Mouse (Mus musculus) limb, embryonic 15.5 days (tissue): Measurements from ENCODE around the gene Ceacam19. TPM values are rescaled to one million over a fixed set of nuclear protein-coding genes. Genes with fewer than 3 reads are reported as not detected.

Experiments
- ATAC-seq: fragments of 200-750 bp; cut with Nextera tagmentation; 2 replicates; pipeline ENCODE4 v1.8.0; 2017; ENCODE audit warnings: low read depth, moderate TSS enrichment; ENCODE audit not compliant: insufficient number of reproducible peaks, low FRiP score, low TSS enrichment
- H3K27ac ChIP-seq: fragments of 300-500 bp; sonication (generic); 2 replicates; pipeline ENCODE4 v1.5.1; 2015; ENCODE audit warnings: moderate library complexity, mild to moderate bottlenecking, inconsistent platforms
- H3K27me3 ChIP-seq: fragments of 300-500 bp; sonication (generic); 2 replicates; pipeline ENCODE4 v1.6.1; 2015; ENCODE audit warnings: inconsistent platforms
- H3K36me3 ChIP-seq: fragments of 300-500 bp; sonication (generic); 2 replicates; pipeline ENCODE4 v1.6.1; 2015; ENCODE audit warnings: inconsistent platforms
- H3K4me1 ChIP-seq: fragments of 300-500 bp; sonication (generic); 2 replicates; pipeline ENCODE4 v1.6.1; 2015; ENCODE audit warnings: inconsistent platforms
- H3K4me2 ChIP-seq: fragments of 300-500 bp; sonication (generic); 2 replicates; pipeline ENCODE4 v1.6.1; 2015; ENCODE audit warnings: mild to moderate bottlenecking, inconsistent platforms
- H3K4me3 ChIP-seq: fragments of 300-500 bp; sonication (generic); 2 replicates; pipeline ENCODE4 v1.5.1; 2015; ENCODE audit warnings: mild to moderate bottlenecking, inconsistent platforms
- H3K9ac ChIP-seq: fragments of 300-500 bp; sonication (generic); 2 replicates; pipeline ENCODE4 v1.6.1; 2015; ENCODE audit warnings: inconsistent platforms
- H3K9me3 ChIP-seq: fragments of 300-500 bp; sonication (generic); 2 replicates; pipeline ENCODE4 v1.6.1; 2016; ENCODE audit warnings: inconsistent platforms
- WGBS: fragments of 180-500 bp; shearing (Covaris S2); methylation state at CpG from one replicate; pipeline ENCODE4 v1.1.7; 2015; 5-methylcytosine and 5-hydroxymethylcytosine counted together
- polyA plus RNA-seq: library from polyadenylated mRNA; unstranded; fragments of >200 nt; fragmentation: Nextera tagmentation; extraction: Ambion mirVana; gene quantifications from 2 replicates; pipeline ENCODE4 v1.2.1, GENCODE M21; 2015

The Ceacam19 gene
- polyA plus RNA-seq, 1 experiment from 2014 or later, result 11.1 TPM

GRCm38 (mm10) chr7:19875948-19876682, 11.7 kb downstream of the Ceacam19 start:
- H3K27ac ChIP-seq, result no peak overlapping the region
- H3K27me3 ChIP-seq, result no peaks in the 10 kb centered on the region
- 53% methylated on average over 13 of the region's 13 CpGs for WGBS
- H3K9ac ChIP-seq, result no peak overlapping the region
- H3K4me3 ChIP-seq, result no peak overlapping the region
- no peaks in the 10 kb centered on the region for H3K36me3 ChIP-seq
- no peaks in the 10 kb centered on the region for H3K9me3 ChIP-seq
- ATAC-seq, result no peak
- H3K4me2 ChIP-seq, result no peak overlapping the region
- no peaks in the 10 kb centered on the region for H3K4me1 ChIP-seq

- Histone ChIP-seq H3K9ac (no peak overlapping the region), H3K4me2 (no peak overlapping the region), H3K9me3 (no peaks in the 10 kb centered on the region), H3K27ac (no peak overlapping the region), H3K4me3 (no peak overlapping the region), H3K36me3 (no peaks in the 10 kb centered on the region), H3K27me3 (no peaks in the 10 kb centered on the region), H3K4me1 (no peaks in the 10 kb centered on the region)
- no peak for ATAC-seq
- WGBS, result 38% methylated on average over 5 of the region's 5 CpGs
Observed at GRCm38 (mm10) chr7:19871943-19872601, 15.7 kb downstream of the Ceacam19 start.

- no peaks in the 10 kb centered on the region for H3K9me3 ChIP-seq
- H3K4me2 ChIP-seq, result no peak overlapping the region
- H3K4me3 ChIP-seq, result no peak overlapping the region
- ATAC-seq, result no peak
- no peak overlapping the region for H3K27ac ChIP-seq
- H3K9ac ChIP-seq, result no peak overlapping the region
- no peaks in the 10 kb centered on the region for H3K27me3 ChIP-seq
- 56% methylated on average over 10 of the region's 10 CpGs for WGBS
- no peaks in the 10 kb centered on the region for H3K4me1 ChIP-seq
- H3K36me3 ChIP-seq, result no peaks in the 10 kb centered on the region
Observed at GRCm38 (mm10) chr7:19871137-19871621, 16.6 kb downstream of the Ceacam19 start.

- H3K4me2 ChIP-seq, result no peak overlapping the region
- H3K27ac ChIP-seq, result no peak overlapping the region
- no peaks in the 10 kb centered on the region for H3K36me3 ChIP-seq
- no peak for ATAC-seq
- no peaks in the 10 kb centered on the region for H3K4me1 ChIP-seq
- no peaks in the 10 kb centered on the region for H3K9me3 ChIP-seq
- H3K4me3 ChIP-seq, result no peak overlapping the region
- H3K9ac ChIP-seq, result no peak overlapping the region
- H3K27me3 ChIP-seq, result no peaks in the 10 kb centered on the region
- WGBS, result 81% methylated on average over 16 of the region's 16 CpGs
Observed at GRCm38 (mm10) chr7:19867751-19868399, 19.9 kb downstream of the Ceacam19 start.

- no peaks in the 10 kb centered on the region for H3K4me1 ChIP-seq
- no peak for ATAC-seq
- no peak overlapping the region for H3K27ac ChIP-seq
- H3K4me3 ChIP-seq, result no peak overlapping the region
- H3K9ac ChIP-seq, result no peak overlapping the region
- no peaks in the 10 kb centered on the region for H3K27me3 ChIP-seq
- no peaks in the 10 kb centered on the region for H3K36me3 ChIP-seq
- H3K4me2 ChIP-seq, result no peak overlapping the region
- no peaks in the 10 kb centered on the region for H3K9me3 ChIP-seq
- 78% methylated on average over 6 of the region's 6 CpGs for WGBS
Observed at GRCm38 (mm10) chr7:19866490-19866889, 21.3 kb downstream of the Ceacam19 start.

GRCm38 (mm10) chr7:19865246-19866036, 22.3 kb downstream of the Ceacam19 start:
- H3K4me3 ChIP-seq, result no peak overlapping the region
- WGBS, result 81% methylated on average over 8 of the region's 8 CpGs
- H3K27ac ChIP-seq, result no peak overlapping the region
- H3K36me3 ChIP-seq, result no peaks in the 10 kb centered on the region
- H3K4me1 ChIP-seq, result no peaks in the 10 kb centered on the region
- H3K27me3 ChIP-seq, result no peaks in the 10 kb centered on the region
- no peak for ATAC-seq
- no peak overlapping the region for H3K4me2 ChIP-seq
- no peaks in the 10 kb centered on the region for H3K9me3 ChIP-seq
- H3K9ac ChIP-seq, result no peak overlapping the region

- 30% methylated on average over 2 of the region's 2 CpGs for WGBS
- no peaks in the 10 kb centered on the region for H3K4me1 ChIP-seq
- H3K4me2 ChIP-seq, result no peak overlapping the region
- no peaks in the 10 kb centered on the region for H3K27me3 ChIP-seq
- H3K27ac ChIP-seq, result no peak overlapping the region
- H3K9me3 ChIP-seq, result no peaks in the 10 kb centered on the region
- no peak for ATAC-seq
- no peaks in the 10 kb centered on the region for H3K36me3 ChIP-seq
- H3K9ac ChIP-seq, result no peak overlapping the region
- no peak overlapping the region for H3K4me3 ChIP-seq
Observed at GRCm38 (mm10) chr7:19864241-19864640, 23.5 kb downstream of the Ceacam19 start.

- Histone ChIP-seq H3K27ac (no peak within 1 kb of the TSS), H3K9ac (no peak within 1 kb of the TSS), H3K4me1 (no peaks in the 10 kb centered on the region), H3K4me2 (no peak within 1 kb of the TSS), H3K36me3 (no peaks in the 10 kb centered on the region), H3K9me3 (no peaks in the 10 kb centered on the region), H3K27me3 (peaks cover 7% of the 10 kb centered on the region; the same call in 1 of the 2 replicates), H3K4me3 (no peak within 1 kb of the TSS)
- 78% methylated on average over 9 of the region's 9 CpGs for WGBS
- no peak for ATAC-seq
Observed at GRCm38 (mm10) chr7:19861199-19861598, 26.6 kb downstream of the Ceacam19 start, which contains the start of gene Ceacam16. TSS of gene Ceacam16 (minus strand) at chr7:19861299.

GRCm38 (mm10) chr7:19859740-19860139, 28.0 kb downstream of the Ceacam19 start:
- WGBS, result 67% methylated on average over 10 of the region's 10 CpGs
- ATAC-seq, result no peak
- Histone ChIP-seq H3K9ac (no peak overlapping the region), H3K4me2 (no peak overlapping the region), H3K36me3 (no peaks in the 10 kb centered on the region), H3K4me1 (no peaks in the 10 kb centered on the region), H3K27me3 (peaks cover 9% of the 10 kb centered on the region; the same call in 1 of the 2 replicates), H3K4me3 (no peak overlapping the region), H3K27ac (no peak overlapping the region), H3K9me3 (no peaks in the 10 kb centered on the region)

GRCm38 (mm10) chr7:19856283-19856682, 31.5 kb downstream of the Ceacam19 start:
- Histone ChIP-seq H3K4me2 (no peak overlapping the region), H3K27ac (no peak overlapping the region), H3K27me3 (peaks cover 34% of the 10 kb centered on the region), H3K4me3 (no peak overlapping the region), H3K9me3 (no peaks in the 10 kb centered on the region), H3K36me3 (no peaks in the 10 kb centered on the region), H3K9ac (no peak overlapping the region), H3K4me1 (peaks cover 7% of the 10 kb centered on the region)
- ATAC-seq, result no peak
- 86% methylated on average over 6 of the region's 6 CpGs for WGBS

- Histone ChIP-seq H3K27me3 (peaks cover 34% of the 10 kb centered on the region), H3K27ac (no peak overlapping the region), H3K4me3 (no peak overlapping the region), H3K4me1 (peaks cover 7% of the 10 kb centered on the region), H3K9ac (no peak overlapping the region), H3K9me3 (no peaks in the 10 kb centered on the region), H3K36me3 (no peaks in the 10 kb centered on the region), H3K4me2 (no peak overlapping the region)
- no peak for ATAC-seq
- WGBS, result 77% methylated on average over 5 of the region's 5 CpGs
Observed at GRCm38 (mm10) chr7:19855663-19856062, 32.1 kb downstream of the Ceacam19 start.
